Mouse (Mus musculus) right cerebral cortex, adult 2 months (tissue): ENCODE measurements around the gene Vps8.
"Not testable (repeated sequence)": the region's sequence is repeated elsewhere in the genome, so short reads cannot be mapped to it uniquely, and the experiment has no call there.

Source experiments
- DNase-seq, 2 experiments: peaks; one replicate each; pipeline ENCODE4 v3.0.0; 2021 to 2022; ENCODE audit warnings: low spot score in 2 of 2

Gene Vps8

GRCm38 (mm10) chr16:21664633-21665363 is 241.9 kb downstream of the Vps8 start:
- no peak for DNase-seq

- no peak for DNase-seq
These were observed 242.6 kb downstream of the Vps8 start for GRCm38 (mm10) chr16:21665423-21665986.

- no peak for DNase-seq
These were observed 249.0 kb downstream of the Vps8 start for GRCm38 (mm10) chr16:21671878-21672277.

- DNase-seq = not testable (repeated sequence)
These were observed 250.1 kb downstream of the Vps8 start for GRCm38 (mm10) chr16:21673046-21673445.

DNA sequence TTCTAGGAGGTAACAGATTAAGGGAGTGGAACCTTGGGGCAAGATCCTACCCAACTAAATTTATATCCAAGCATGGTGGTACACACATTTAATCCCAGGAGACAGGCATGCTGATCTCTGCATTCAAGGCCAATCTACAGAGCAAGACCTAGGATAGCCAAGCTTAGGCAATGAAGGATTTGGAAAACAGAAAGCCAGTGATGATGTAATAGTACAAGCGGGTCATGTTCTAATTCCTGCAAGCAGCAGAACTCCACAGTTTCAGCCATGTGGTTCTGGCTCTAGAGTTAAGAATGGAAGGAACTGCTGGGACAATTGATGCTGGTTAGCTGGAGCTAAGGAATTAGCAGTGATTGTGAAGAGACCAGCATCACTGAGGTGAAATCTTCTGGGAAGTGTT is 250.7 kb downstream of the Vps8 start:
- DNase-seq = not testable (repeated sequence)

GRCm38 (mm10) chr16:21676791-21677190 is 253.9 kb downstream of the Vps8 start:
- no peak for DNase-seq

GRCm38 (mm10) chr16:21687406-21687805 is 264.5 kb downstream of the Vps8 start:
- no peak for DNase-seq

- no peak for DNase-seq
These were observed 266.2 kb downstream of the Vps8 start for GRCm38 (mm10) chr16:21689141-21689540.

DNA sequence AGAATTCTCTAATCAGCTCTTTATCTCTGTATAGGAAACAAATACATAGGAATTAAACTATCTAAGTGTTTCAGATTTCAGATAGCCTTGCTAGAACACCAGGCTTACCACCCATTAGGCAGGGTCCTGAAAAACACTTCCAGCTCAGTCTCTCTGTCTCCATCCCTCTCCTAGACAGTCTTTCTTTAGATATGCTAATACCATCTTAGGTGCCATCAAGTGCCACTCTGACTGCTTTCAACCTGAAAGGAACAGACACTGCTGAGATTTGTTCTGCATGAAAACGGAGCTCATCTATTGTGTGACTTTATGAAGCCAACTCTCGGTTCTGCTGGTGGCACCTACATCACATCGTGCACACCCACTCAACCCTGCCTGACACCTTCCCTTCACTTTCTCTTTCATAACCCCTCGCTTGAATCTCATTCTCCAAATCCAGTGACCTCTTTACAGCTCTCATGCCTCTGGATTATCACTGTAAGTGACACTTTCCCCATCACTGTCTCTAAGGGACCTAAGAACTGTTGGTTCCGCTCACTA is 267.4 kb downstream of the Vps8 start:
- DNase-seq = no peak

- DNase-seq = peak; percentile 48 to 64
These were observed 271.1 kb downstream of the Vps8 start for GRCm38 (mm10) chr16:21693981-21694462.
